Mouse (Mus musculus) neural tube, embryonic 11.5 days (tissue): Measurements from ENCODE around the gene Mgat1. TPM values are rescaled to one million over a fixed set of nuclear protein-coding genes. Genes with fewer than 3 reads are reported as not detected.

ENCODE experiments used
- ATAC-seq: fragments of 200-750 bp; cut with Nextera tagmentation; 2 replicates; pipeline ENCODE4 v1.8.0; 2017; ENCODE audit warnings: moderate number of reproducible peaks, mild to moderate bottlenecking, moderate TSS enrichment, moderate library complexity; ENCODE audit not compliant: insufficient read depth, low FRiP score, low TSS enrichment
- DNase-seq: peaks from one replicate; pipeline ENCODE4 v3.0.0-alpha.2; 2015; ENCODE audit warnings: low spot score
- H3K27ac ChIP-seq: fragments of 300-500 bp; sonication (generic); 2 replicates; pipeline ENCODE4 v1.5.1; 2014; ENCODE audit warnings: low read depth, mild to moderate bottlenecking, low read length
- H3K27me3 ChIP-seq: fragments of 300-500 bp; sonication (generic); 2 replicates; pipeline ENCODE4 v1.6.1; 2014; ENCODE audit warnings: mild to moderate bottlenecking, low read length, mixed read lengths; ENCODE audit not compliant: control insufficient read depth, insufficient read depth
- H3K36me3 ChIP-seq: fragments of 300-500 bp; sonication (generic); 2 replicates; pipeline ENCODE4 v1.6.1; 2014; ENCODE audit warnings: mild to moderate bottlenecking, low read length, moderate library complexity, mixed read lengths; ENCODE audit not compliant: control insufficient read depth, insufficient read depth
- H3K4me1 ChIP-seq: fragments of 300-500 bp; sonication (generic); 2 replicates; pipeline ENCODE4 v1.6.1; 2014; ENCODE audit warnings: low read length, mixed read lengths; ENCODE audit not compliant: control insufficient read depth, insufficient read depth
- H3K4me2 ChIP-seq: fragments of 300-500 bp; sonication (generic); 2 replicates; pipeline ENCODE4 v1.6.1; 2014; ENCODE audit warnings: low read depth, mild to moderate bottlenecking, moderate library complexity
- H3K4me3 ChIP-seq: fragments of 300-500 bp; sonication (generic); 2 replicates; pipeline ENCODE4 v1.5.1; 2014; ENCODE audit warnings: low read depth, low read length
- H3K9ac ChIP-seq: fragments of 300-500 bp; sonication (generic); 2 replicates; pipeline ENCODE4 v1.6.1; 2014; ENCODE audit warnings: mild to moderate bottlenecking, low read length
- H3K9me3 ChIP-seq: fragments of 300-500 bp; sonication (generic); 2 replicates; pipeline ENCODE4 v1.6.1; 2016; ENCODE audit warnings: low read length; ENCODE audit not compliant: control insufficient read depth
- WGBS: fragments of 180-500 bp; shearing (Covaris S2); extraction: QIAGEN DNeasy Blood & Tissue Kit; methylation state at CpG from one replicate; pipeline ENCODE4 v1.1.7; 2014; 5-methylcytosine and 5-hydroxymethylcytosine counted together
- polyA plus RNA-seq: library from polyadenylated mRNA; unstranded; fragments of >200 nt; fragmentation: Nextera tagmentation; extraction: Ambion mirVana; gene quantifications from 2 replicates; pipeline ENCODE4 v1.2.1, GENCODE M21; 2014

Gene Mgat1
- polyA plus RNA-seq, 1 experiment from 2014 or later = 33.2 TPM

DNA sequence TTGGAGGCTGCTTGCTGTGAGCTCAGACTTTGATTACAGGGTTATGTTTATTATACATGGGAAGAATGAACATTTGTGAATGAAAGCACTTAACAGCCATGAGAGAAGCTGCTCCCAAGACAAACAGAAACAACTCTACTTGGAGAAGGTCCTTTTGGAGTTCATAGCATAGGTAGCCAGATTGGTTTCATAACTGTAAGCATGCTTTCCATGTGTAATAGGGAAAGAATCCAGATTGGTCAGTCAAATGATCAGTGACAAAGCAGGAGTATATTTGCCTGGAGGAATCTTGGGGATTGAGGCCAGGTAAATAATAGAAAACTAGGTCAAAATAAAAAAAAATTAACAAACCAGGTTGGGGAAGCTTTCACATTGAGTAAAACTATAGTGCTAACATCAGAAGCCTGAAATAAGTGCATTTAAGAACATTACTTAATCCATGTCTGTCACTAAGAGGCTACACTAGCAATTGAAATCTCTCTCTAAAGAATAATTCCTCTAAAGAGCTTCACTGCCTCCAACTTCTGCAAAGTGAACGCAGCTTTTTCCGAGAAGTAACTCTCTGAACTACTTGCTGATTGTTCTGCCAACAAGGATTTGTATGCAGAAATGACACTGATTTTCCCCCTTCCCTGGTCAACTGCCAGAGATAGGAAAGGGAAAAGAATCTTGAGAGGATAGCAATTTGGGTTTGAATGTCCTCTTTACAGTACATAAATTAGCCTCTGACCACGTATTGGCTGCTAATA, 8.4 kb upstream of the Mgat1 start:
- H3K4me1 ChIP-seq = no peaks in the 10 kb centered on the region
- no peaks in the 10 kb centered on the region for H3K9me3 ChIP-seq
- DNase-seq = no peak
- WGBS = 84% methylated on average over 3 of the region's 3 CpGs
- ATAC-seq = no peak
- no peaks in the 10 kb centered on the region for H3K36me3 ChIP-seq
- H3K27ac ChIP-seq = no peak overlapping the region
- H3K4me3 ChIP-seq = no peak overlapping the region
- H3K9ac ChIP-seq = no peak overlapping the region
- H3K27me3 ChIP-seq = no peaks in the 10 kb centered on the region
- no peak overlapping the region for H3K4me2 ChIP-seq

DNA sequence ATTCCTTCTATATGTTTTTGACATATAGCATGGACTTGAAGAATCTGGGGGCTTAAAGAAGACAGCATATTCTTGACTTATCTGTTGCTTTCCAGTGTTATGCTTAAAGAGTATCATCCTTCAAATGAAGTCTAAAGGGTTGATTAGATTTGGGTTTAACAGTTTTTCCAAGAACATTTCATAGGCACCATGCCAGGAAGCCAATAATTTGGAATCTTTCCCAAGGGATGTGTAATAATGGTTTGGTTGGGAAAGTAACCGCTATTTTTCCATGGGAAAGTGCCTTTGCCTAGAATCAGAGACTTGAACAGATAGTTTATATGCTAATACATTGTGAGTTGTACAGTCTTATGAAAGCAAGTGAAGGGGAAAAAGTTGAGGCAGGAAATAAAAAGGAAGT, 7.1 kb upstream of the Mgat1 start:
- no peak overlapping the region for H3K4me2 ChIP-seq
- H3K36me3 ChIP-seq = no peaks in the 10 kb centered on the region
- no peak overlapping the region for H3K9ac ChIP-seq
- H3K9me3 ChIP-seq = no peaks in the 10 kb centered on the region
- no peaks in the 10 kb centered on the region for H3K4me1 ChIP-seq
- H3K27ac ChIP-seq = no peak overlapping the region
- H3K27me3 ChIP-seq = no peaks in the 10 kb centered on the region
- ATAC-seq (no peak), DNase-seq (no peak)
- no peak overlapping the region for H3K4me3 ChIP-seq
- WGBS = 86% methylated on average over 1 of the region's 1 CpGs

- Histone ChIP-seq H3K27ac (no peak overlapping the region), H3K9ac (no peak overlapping the region), H3K4me3 (no peak overlapping the region), H3K27me3 (no peaks in the 10 kb centered on the region), H3K4me2 (no peak overlapping the region), H3K4me1 (no peaks in the 10 kb centered on the region), H3K9me3 (no peaks in the 10 kb centered on the region), H3K36me3 (no peaks in the 10 kb centered on the region)
- ATAC-seq (no peak), DNase-seq (no peak)
- WGBS = 76% methylated on average over 2 of the region's 2 CpGs
Observed at GRCm38 (mm10) chr11:49237532-49237931, 6.5 kb upstream of the Mgat1 start.

- no peak for ATAC-seq
- 93% methylated on average over 1 of the region's 1 CpGs for WGBS
- Histone ChIP-seq H3K27ac (no peak overlapping the region), H3K36me3 (no peaks in the 10 kb centered on the region), H3K4me1 (peaks cover 4% of the 10 kb centered on the region; the same call in 1 of the 2 replicates), H3K27me3 (no peaks in the 10 kb centered on the region), H3K4me2 (no peak overlapping the region), H3K4me3 (no peak overlapping the region), H3K9ac (no peak overlapping the region), H3K9me3 (no peaks in the 10 kb centered on the region)
- no peak for DNase-seq
Observed at GRCm38 (mm10) chr11:49240310-49240709, 3.7 kb upstream of the Mgat1 start.

- ATAC-seq (no peak), DNase-seq (no peak)
- H3K9me3 ChIP-seq = no peaks in the 10 kb centered on the region
- H3K36me3 ChIP-seq = no peaks in the 10 kb centered on the region
- H3K4me1 ChIP-seq = peaks cover 4% of the 10 kb centered on the region; the same call in 1 of the 2 replicates
- no peak overlapping the region for H3K4me3 ChIP-seq
- no peak overlapping the region for H3K9ac ChIP-seq
- 81% methylated on average over 4 of the region's 4 CpGs for WGBS
- H3K27me3 ChIP-seq = no peaks in the 10 kb centered on the region
- H3K27ac ChIP-seq = no peak overlapping the region
- H3K4me2 ChIP-seq = no peak overlapping the region
Observed at GRCm38 (mm10) chr11:49240874-49241273, 3.1 kb upstream of the Mgat1 start.

DNA sequence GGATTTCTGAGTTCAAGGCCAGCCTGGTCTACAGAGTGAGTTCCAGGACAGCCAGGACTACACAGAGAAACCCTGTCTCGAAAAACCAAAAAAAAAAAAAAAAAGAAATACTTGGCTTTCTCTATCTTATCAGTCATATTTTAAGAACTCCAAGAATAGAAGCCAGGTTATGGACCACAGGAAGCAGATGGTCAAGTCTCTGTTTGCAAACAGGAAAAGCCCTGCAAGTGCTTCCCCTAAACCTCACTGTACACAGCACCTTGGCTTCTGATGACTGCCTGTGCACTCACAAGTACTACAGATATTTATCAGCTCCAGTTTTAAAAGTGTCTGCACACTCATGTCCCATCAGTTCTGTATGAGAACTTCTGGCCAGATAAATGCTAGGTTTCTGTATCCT, 2.5 kb upstream of the Mgat1 start:
- Histone ChIP-seq H3K9ac (no peak overlapping the region), H3K4me3 (no peak overlapping the region), H3K27me3 (no peaks in the 10 kb centered on the region), H3K36me3 (no peaks in the 10 kb centered on the region), H3K4me1 (peaks cover 4% of the 10 kb centered on the region; the same call in 1 of the 2 replicates), H3K9me3 (no peaks in the 10 kb centered on the region), H3K27ac (no peak overlapping the region), H3K4me2 (no peak overlapping the region)
- WGBS = 57% methylated on average over 1 of the region's 1 CpGs
- no peak for DNase-seq
- no peak for ATAC-seq

- Histone ChIP-seq H3K27me3 (no peaks in the 10 kb centered on the region), H3K4me1 (peaks cover 4% of the 10 kb centered on the region; the same call in 1 of the 2 replicates), H3K4me2 (peak overlapping the region; percentile 71), H3K9ac (peak overlapping the region; percentile 61), H3K4me3 (peak overlapping the region; percentile 54), H3K36me3 (no peaks in the 10 kb centered on the region), H3K27ac (peak overlapping the region; percentile 87), H3K9me3 (no peaks in the 10 kb centered on the region)
- peak; percentile 2; the same call in 1 of the 2 replicates for ATAC-seq
- DNase-seq = no peak
- 24% methylated on average over 11 of the region's 11 CpGs for WGBS
Observed at GRCm38 (mm10) chr11:49242944-49243626, 906 bp upstream of the Mgat1 start.

DNA sequence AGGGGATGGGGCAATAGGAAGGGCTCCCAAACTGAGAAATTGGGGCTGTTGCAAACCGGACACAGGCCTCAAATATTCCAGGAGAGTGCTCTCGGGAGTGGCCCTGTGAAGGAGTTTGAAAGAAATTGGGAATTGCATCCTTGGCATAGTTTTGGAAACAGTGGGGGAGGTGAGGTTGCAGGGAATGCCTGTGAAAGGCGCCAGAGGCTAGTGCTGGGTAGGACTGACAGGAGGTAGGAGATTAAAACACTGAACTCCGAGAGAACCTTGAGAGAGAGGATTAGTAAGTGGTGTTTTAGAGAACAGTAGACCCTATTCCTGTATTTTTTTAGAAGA, 572 bp downstream of the Mgat1 start:
- H3K27me3 ChIP-seq = no peaks in the 10 kb centered on the region
- H3K4me1 ChIP-seq = peaks cover 4% of the 10 kb centered on the region; the same call in 1 of the 2 replicates
- H3K4me3 ChIP-seq = peak overlapping the region; percentile 54
- peak overlapping the region; percentile 71 for H3K4me2 ChIP-seq
- H3K27ac ChIP-seq = no peak overlapping the region
- H3K9me3 ChIP-seq = no peaks in the 10 kb centered on the region
- DNase-seq (no peak), ATAC-seq (0 out of 2 replicates have a peak, but pooled peaks have one; percentile 0)
- H3K36me3 ChIP-seq = no peaks in the 10 kb centered on the region
- WGBS = 0% methylated on average over 4 of the region's 4 CpGs
- H3K9ac ChIP-seq = peak overlapping the region; percentile 61

DNA sequence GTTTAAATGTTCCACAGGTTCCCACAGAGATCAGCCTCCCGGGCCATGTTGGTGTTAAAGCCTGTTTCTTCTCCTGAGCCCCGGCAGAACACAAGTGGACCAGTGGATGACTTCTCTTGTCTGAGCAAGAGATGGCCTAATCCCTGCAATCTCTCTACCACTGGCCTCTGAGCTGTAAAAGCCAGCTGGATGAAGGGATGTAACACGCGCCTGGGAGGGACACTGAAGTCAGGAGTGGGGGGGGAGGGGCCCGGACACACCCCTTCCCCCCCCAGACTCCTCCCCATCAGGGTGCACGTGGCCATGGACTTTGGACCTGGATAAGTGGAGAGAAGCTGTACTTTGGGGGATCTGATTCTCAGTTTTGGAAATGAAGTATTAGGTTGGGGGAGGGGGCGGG, 1.2 kb downstream of the Mgat1 start:
- 24% methylated on average over 7 of the region's 7 CpGs for WGBS
- H3K4me2 ChIP-seq = peak overlapping the region; percentile 16; the same call in 1 of the 2 replicates
- no peak overlapping the region for H3K9ac ChIP-seq
- no peak overlapping the region for H3K27ac ChIP-seq
- H3K4me1 ChIP-seq = peaks cover 4% of the 10 kb centered on the region; the same call in 1 of the 2 replicates
- ATAC-seq (no peak), DNase-seq (no peak)
- H3K4me3 ChIP-seq = 0 out of 2 replicates have a peak overlapping the region, but pooled peaks have one; percentile 2
- no peaks in the 10 kb centered on the region for H3K27me3 ChIP-seq
- no peaks in the 10 kb centered on the region for H3K9me3 ChIP-seq
- H3K36me3 ChIP-seq = no peaks in the 10 kb centered on the region
